Mouse (Mus musculus): ENCODE measurements around the gene Lsm7.

GRCm38 (mm10) chr10:80827870-80828420 is 27.1 kb downstream of the Lsm7 start:
- TF ChIP-seq POLR2A (IDR thresholded peaks at IDR 0.05; ENCODE audit: low read depth, low read length) = no peak
- TF ChIP-seq CTCF (conservative IDR thresholded peaks at IDR 0.05 in 1 of 2, IDR thresholded peaks at IDR 0.05 in 1 of 2; ENCODE audit: low read depth in 2 of 2, low read length in 2 of 2) = no peak
- no peak for TF ChIP-seq SIN3A (IDR thresholded peaks at IDR 0.05; ENCODE audit: low read length)
- no peak for TF ChIP-seq USF1 (IDR thresholded peaks at IDR 0.05; ENCODE audit: low read depth, low read length)
- no peak for TF ChIP-seq CHD2 (IDR thresholded peaks at IDR 0.05; ENCODE audit: low read length)
- TF ChIP-seq ZMIZ1 (IDR thresholded peaks at IDR 0.05; ENCODE audit: low read depth, low read length) = no peak
- no peak for TF ChIP-seq USF2 (conservative IDR thresholded peaks at IDR 0.05; ENCODE audit: low read depth, low read length)
- TF ChIP-seq ZKSCAN1 (IDR thresholded peaks at IDR 0.05; ENCODE audit: borderline replicate concordance, low read depth, low read length) = no peak
- no peak for TF ChIP-seq ZC3H11A (IDR thresholded peaks at IDR 0.05; ENCODE audit: low read depth, low read length)
- TF ChIP-seq EP300 (IDR thresholded peaks at IDR 0.05; ENCODE audit: low read length) = no peak
- TF ChIP-seq BHLHE40 (IDR thresholded peaks at IDR 0.05; ENCODE audit: low read depth, low read length) = no peak
- TF ChIP-seq SMC3 (IDR thresholded peaks at IDR 0.05; ENCODE audit: low read depth, low read length) = no peak
- no peak for TF ChIP-seq TCF12 (IDR thresholded peaks at IDR 0.05; ENCODE audit: low read depth, low read length)

Measured in CH12.LX (cell line).